In genomic region chr16:13189430-13190107, GRCm38 (mm10) we compare ENCODE assay signal across 8 mouse cellular contexts.
DNase-seq lines count a peak whose midpoint lies in the region; ATAC-seq and TF ChIP-seq lines count a peak whose summit lies in the region.

No protein-coding gene starts in this region.

- peak overlapping the region; percentile 91 for H3K27ac ChIP-seq in liver, postnatal 0 days (ENCODE audit: low read depth)
- no peak overlapping the region for H3K27ac ChIP-seq in hindbrain, embryonic 11.5 days (ENCODE audit: low read depth, low read length)

- no peaks in the 10 kb centered on the region for H3K36me3 ChIP-seq in liver, postnatal 0 days (replicated peaks; ENCODE audit: insufficient read depth, low read length)
- no peaks in the 10 kb centered on the region for H3K36me3 ChIP-seq in hindbrain, embryonic 11.5 days (ENCODE audit: control insufficient read depth, insufficient read depth, low read length)

- peaks cover 4% of the 10 kb centered on the region; the same call in 1 of the 2 replicates for H3K9me3 ChIP-seq in liver, postnatal 0 days (ENCODE audit: low read length)
- H3K9me3 ChIP-seq in hindbrain, embryonic 11.5 days (ENCODE audit: control insufficient read depth, low read length), result no peaks in the 10 kb centered on the region

- no peak for TF ChIP-seq EP300 in liver, postnatal 0 days (IDR thresholded peaks at IDR 0.05; ENCODE audit: low read depth)

- no peak overlapping the region for H3K4me2 ChIP-seq in liver, postnatal 0 days (ENCODE audit: low read depth, low read length)
- no peak overlapping the region for H3K4me2 ChIP-seq in hindbrain, embryonic 11.5 days (replicated peaks; ENCODE audit: low read depth, low read length)

- peak overlapping the region; percentile 6; the same call in 1 of the 2 replicates for H3K9ac ChIP-seq in liver, postnatal 0 days (replicated peaks)
- H3K9ac ChIP-seq in hindbrain, embryonic 11.5 days (ENCODE audit: low read depth, low read length), result no peak overlapping the region

- peak; percentile 48 for DNase-seq in adipocyte (ENCODE audit: low spot score)
- DNase-seq in embryo, embryonic 10.5 days (ENCODE audit: low spot score), result peak; percentile 35
- DNase-seq in heart, postnatal 14 days, result peak; percentile 58 to 81
- peak; percentile 55 for DNase-seq in liver, postnatal 0 days
- no peak for DNase-seq in spleen, postnatal 36 days (ENCODE audit: low spot score in 2 of 2)
- DNase-seq in hindbrain, embryonic 11.5 days (ENCODE audit: low spot score), result no peak

- H3K4me3 ChIP-seq in liver, postnatal 0 days (ENCODE audit: low read depth, low read length), result no peak overlapping the region
- no peak overlapping the region for H3K4me3 ChIP-seq in hindbrain, embryonic 11.5 days (ENCODE audit: low read depth, low read length)

- TF ChIP-seq CTCF in liver, postnatal 0 days (IDR thresholded peaks at IDR 0.05; ENCODE audit: low read depth), result no peak

- 31% methylated on average over 12 of the region's 12 CpGs for WGBS in liver, postnatal 0 days (ENCODE audit: insufficient replicate concordance)
- WGBS in hindbrain, embryonic 11.5 days, result 54% methylated on average over 12 of the region's 12 CpGs

- peaks cover 11% of the 10 kb centered on the region; the same call in 1 of the 2 replicates for H3K4me1 ChIP-seq in liver, postnatal 0 days (ENCODE audit: insufficient read depth)
- no peaks in the 10 kb centered on the region for H3K4me1 ChIP-seq in hindbrain, embryonic 11.5 days (replicated peaks; ENCODE audit: control insufficient read depth, insufficient read depth, low read length)

- ATAC-seq in liver, postnatal 0 days, result peak; percentile 74
- ATAC-seq in activated CD4-positive, CD25-positive, alpha-beta regulatory T cell, adult 4 months, result no peak
- ATAC-seq in hindbrain, embryonic 11.5 days (ENCODE audit: low FRiP score), result no peak
- no peak for ATAC-seq in frontal cortex, adult (ENCODE audit: low TSS enrichment)

- no peaks in the 10 kb centered on the region for H3K27me3 ChIP-seq in liver, postnatal 0 days (ENCODE audit: insufficient read depth, low read length)
- H3K27me3 ChIP-seq in hindbrain, embryonic 11.5 days (ENCODE audit: control insufficient read depth, insufficient read depth, low read length), result no peaks in the 10 kb centered on the region

- intact Hi-C loops in heart, postnatal 14 days (cut with DNase I), result loop anchor here (5.0 kb wide), 2 partner anchors 43 to 68 kb away; partner anchors contain the start of gene Mrtfb

Comparison
In these comparisons a context has a peak if more than half of its experiments do, and no peak if none do; other contexts are left out.
1. DNase-seq: peak in adipocyte (single experiment), embryo, embryonic 10.5 days (single experiment), heart, postnatal 14 days (2 of 2) and liver, postnatal 0 days (single experiment); none in spleen, postnatal 36 days (0 of 2) and hindbrain, embryonic 11.5 days (single experiment).